Mouse (Mus musculus): ENCODE data around the gene Lrig1. TPM values are rescaled to one million over a fixed set of nuclear protein-coding genes. Genes with fewer than 3 reads are reported as not detected.

The Lrig1 gene
- total and polyA plus RNA-seq, 3 experiments, result 0.58 to 0.75 TPM; not detected in 1

GRCm38 (mm10) chr6:94688722-94689121 is 11.2 kb downstream of the Lrig1 start:
- Histone ChIP-seq H3K36me3 (ENCODE audit: control insufficient read depth in 1 of 2, insufficient read depth in 2 of 2, low read length in 2 of 2) (peaks cover 0 to 5% of the 10 kb centered on the region in 2 experiments; a peak in 2 of 4 replicates), H3K9ac (ENCODE audit: control insufficient read depth, low read depth, low read length, poor library complexity, severe bottlenecking) (no peak overlapping the region), H3K4me3 (ENCODE audit: control insufficient read depth in 1 of 2, insufficient read depth in 1 of 2, low read depth in 2 of 2, low read length in 2 of 2) (no peak overlapping the region), H3K27me3 (ENCODE audit: control insufficient read depth in 1 of 2, insufficient read depth in 2 of 2, low read length in 2 of 2) (no peaks in the 10 kb centered on the region), H3K27ac (ENCODE audit: control insufficient read depth, low read depth, low read length) (no peak overlapping the region), H3K4me1 (ENCODE audit: control insufficient read depth in 1 of 2, insufficient read depth in 2 of 2, low read length in 2 of 2) (peaks cover 4 to 12% of the 10 kb centered on the region in 2 experiments), H3K79me2 (ENCODE audit: control insufficient read depth, insufficient read depth, low read length, poor library complexity) (no peaks in the 10 kb centered on the region), H3K9me3 (replicated peaks; ENCODE audit: insufficient read depth, low read length) (no peaks in the 10 kb centered on the region)
- TF ChIP-seq KAT2A (conservative IDR thresholded peaks at IDR 0.05; ENCODE audit: low read depth, low read length) (no peak), JUND (IDR thresholded peaks at IDR 0.05; ENCODE audit: low read depth, low read length) (no peak), TBP (IDR thresholded peaks at IDR 0.05; ENCODE audit: low read depth, low read length) (no peak), ETS1 (IDR thresholded peaks at IDR 0.05; ENCODE audit: low read depth, low read length) (no peak), NRF1 (IDR thresholded peaks at IDR 0.05; ENCODE audit: insufficient read depth, low read depth, low read length, poor library complexity, severe bottlenecking) (no peak), POLR2AphosphoS2 (IDR thresholded peaks at IDR 0.05; ENCODE audit: low read length) (no peak), ZKSCAN1 (IDR thresholded peaks at IDR 0.05; ENCODE audit: low read depth, low read length) (no peak), CHD2 (IDR thresholded peaks at IDR 0.05; ENCODE audit: low read length) (no peak), UBTF (IDR thresholded peaks at IDR 0.05; ENCODE audit: borderline replicate concordance, insufficient read depth, low read depth, low read length) (no peak), HCFC1 (IDR thresholded peaks at IDR 0.05; ENCODE audit: low read depth, low read length) (no peak), SIN3A (IDR thresholded peaks at IDR 0.05; ENCODE audit: low read length) (no peak), MXI1 (IDR thresholded peaks at IDR 0.05; ENCODE audit: low read depth, low read length) (no peak), MAX (IDR thresholded peaks at IDR 0.05; ENCODE audit: low read length) (no peak), EP300 (IDR thresholded peaks at IDR 0.05; ENCODE audit: low read depth in 1 of 2, low read length in 2 of 2) (no peak), MEF2A (IDR thresholded peaks at IDR 0.05; ENCODE audit: extremely low read depth, insufficient replicate concordance, low read depth, low read length, poor library complexity, severe bottlenecking) (no peak)
- DNase-seq (ENCODE audit: low read depth, low spot score), result no peak

- H3K27me3 ChIP-seq (ENCODE audit: control insufficient read depth in 1 of 2, insufficient read depth in 2 of 2, low read length in 2 of 2), result no peaks in the 10 kb centered on the region
- peak; percentile 95 for TF ChIP-seq TCF12 (IDR thresholded peaks at IDR 0.05; ENCODE audit: low read depth, low read length)
- TF ChIP-seq BHLHE40 (IDR thresholded peaks at IDR 0.05; ENCODE audit: borderline replicate concordance, low read depth, low read length), result peak; percentile 84; the same call in 1 of the 2 replicates
- TF ChIP-seq NRF1 (IDR thresholded peaks at IDR 0.05; ENCODE audit: insufficient read depth, low read depth, low read length, poor library complexity, severe bottlenecking), result no peak
- TF ChIP-seq USF1 (IDR thresholded peaks at IDR 0.05; ENCODE audit: low read depth, low read length), result peak; percentile 69
- peak; percentile 97 for TF ChIP-seq ETS1 (IDR thresholded peaks at IDR 0.05; ENCODE audit: low read depth, low read length)
- no peak for TF ChIP-seq ELF1 (IDR thresholded peaks at IDR 0.05; ENCODE audit: low read depth, low read length)
- TF ChIP-seq RCOR1 (IDR thresholded peaks at IDR 0.05; ENCODE audit: low read depth, low read length), result peak; percentile 75
- TF ChIP-seq ZMIZ1 (IDR thresholded peaks at IDR 0.05; ENCODE audit: low read depth, low read length), result no peak
- peak; percentile 54 for TF ChIP-seq SIN3A (IDR thresholded peaks at IDR 0.05; ENCODE audit: low read length)
- TF ChIP-seq EP300 (IDR thresholded peaks at IDR 0.05; ENCODE audit: low read depth in 1 of 2, low read length in 2 of 2), result peak; percentile 76 to 88
- peak; percentile 95 for TF ChIP-seq ZNF384 (IDR thresholded peaks at IDR 0.05; ENCODE audit: low read depth, low read length)
- TF ChIP-seq MAFK (IDR thresholded peaks at IDR 0.05; ENCODE audit: borderline replicate concordance, low read depth, low read length), result no peak
- TF ChIP-seq MXI1 (IDR thresholded peaks at IDR 0.05; ENCODE audit: low read depth, low read length), result peak; percentile 50; the same call in 1 of the 2 replicates
- peak; percentile 77 for TF ChIP-seq MAX (IDR thresholded peaks at IDR 0.05; ENCODE audit: low read length)
- peak; percentile 91 for TF ChIP-seq GATA1 (IDR thresholded peaks at IDR 0.05; ENCODE audit: low read depth, low read length)
- TF ChIP-seq MAZ (IDR thresholded peaks at IDR 0.05; ENCODE audit: low read depth, low read length), result peak; percentile 58; the same call in 1 of the 2 replicates
- TF ChIP-seq KAT2A (conservative IDR thresholded peaks at IDR 0.05; ENCODE audit: low read depth, low read length), result no peak
- TF ChIP-seq TAL1 (IDR thresholded peaks at IDR 0.05; ENCODE audit: low read length), result peak; percentile 67
- peaks cover 15 to 16% of the 10 kb centered on the region in 2 experiments for H3K4me1 ChIP-seq (ENCODE audit: control insufficient read depth in 1 of 2, insufficient read depth in 2 of 2, low read length in 2 of 2)
- no peak overlapping the region for H3K9ac ChIP-seq (ENCODE audit: control insufficient read depth, low read depth, low read length, poor library complexity, severe bottlenecking)
- no peak overlapping the region for H3K27ac ChIP-seq (ENCODE audit: control insufficient read depth, low read depth, low read length)
- no peaks in the 10 kb centered on the region for H3K9me3 ChIP-seq (replicated peaks; ENCODE audit: insufficient read depth, low read length)
- no peaks in the 10 kb centered on the region; the same call in 1 of the 2 replicates for H3K79me2 ChIP-seq (ENCODE audit: control insufficient read depth, insufficient read depth, low read length, poor library complexity)
- peak; percentile 75 for DNase-seq (ENCODE audit: low read depth, low spot score)
- H3K36me3 ChIP-seq (ENCODE audit: control insufficient read depth in 1 of 2, insufficient read depth in 2 of 2, low read length in 2 of 2), result peaks cover 0 to 6% of the 10 kb centered on the region in 2 experiments; a peak in 2 of 4 replicates
- H3K4me3 ChIP-seq (ENCODE audit: control insufficient read depth in 1 of 2, insufficient read depth in 1 of 2, low read depth in 2 of 2, low read length in 2 of 2), result no peak overlapping the region
Measured at GRCm38 (mm10) chr6:94686048-94686447, 13.9 kb downstream of the Lrig1 start.
